Comparison of ENCODE assay signal across 24 mouse cellular contexts in genomic region chr3:67935829-67936228, GRCm38 (mm10). TPM values are rescaled to one million over a fixed set of nuclear protein-coding genes. Genes with fewer than 3 reads are reported as not detected.
DNase-seq lines count a peak whose midpoint lies in the region; ATAC-seq and TF ChIP-seq lines count a peak whose summit lies in the region.
"Had no signal": no experiment of that assay in that cellular context is flagged by ENCODE, and none has a peak within 500 bp of the region (broad histone marks: within the 10 kb centered on the region; RNA-seq: fewer than 3 reads in every experiment).

No protein-coding gene starts in this region.

- H3K27me3 ChIP-seq in CH12.LX (replicated peaks) = no peaks in the 10 kb centered on the region
- no peaks in the 10 kb centered on the region for H3K27me3 ChIP-seq in MEL (ENCODE audit: control insufficient read depth in 1 of 2, insufficient read depth in 2 of 2, low read length in 2 of 2)
- H3K27me3 ChIP-seq in intestine, embryonic 15.5 days (replicated peaks) = no peaks in the 10 kb centered on the region

- DNase-seq in CH12.LX (ENCODE audit: extremely low read depth) (no peak), MEL (ENCODE audit: low read depth, low spot score) (no peak)
- no peak for DNase-seq in lung, postnatal 10 days
- DNase-seq: adrenal gland, adult 2 months; adrenal gland, adult 8-10 months; adrenal gland, postnatal 10 days; adrenal gland, postnatal 14 days; adrenal gland, postnatal 25 days; adrenal gland, postnatal 36 days; B cell, adult 2 months; cerebellum, adult 11 months; cerebellum, adult 11-12 months; cerebellum, adult 18-20 months; cerebellum, adult 2 months; cerebellum, adult 8-10 months had no signal

- no peaks in the 10 kb centered on the region for H3K36me3 ChIP-seq in CH12.LX (replicated peaks in 1 of 2; ENCODE audit: control insufficient read depth in 1 of 2, insufficient read depth in 1 of 2, low read length in 1 of 2)
- H3K36me3 ChIP-seq in MEL (ENCODE audit: control insufficient read depth in 1 of 2, insufficient read depth in 2 of 2, low read length in 2 of 2) = no peaks in the 10 kb centered on the region
- no peaks in the 10 kb centered on the region for H3K36me3 ChIP-seq in intestine, embryonic 15.5 days
- H3K36me3 ChIP-seq: G1E had no signal

- H3K4me3 ChIP-seq in CH12.LX (replicated peaks in 1 of 3; ENCODE audit: low read depth in 2 of 3, low read length in 2 of 3, poor library complexity in 1 of 3) (no peak overlapping the region), MEL (ENCODE audit: control insufficient read depth in 1 of 2, insufficient read depth in 1 of 2, low read depth in 2 of 2, low read length in 2 of 2) (no peak overlapping the region)
- H3K4me3 ChIP-seq in intestine, embryonic 15.5 days (replicated peaks) = no peak overlapping the region

- TF ChIP-seq RAD21 in CH12.LX (IDR thresholded peaks at IDR 0.05; ENCODE audit: low read depth, low read length) = no peak
- TF ChIP-seq RAD21 in MEL (IDR thresholded peaks at IDR 0.05; ENCODE audit: low read depth, low read length) = no peak

- H3K79me2 ChIP-seq in CH12.LX (replicated peaks; ENCODE audit: control insufficient read depth, extremely low read depth, insufficient read depth, poor library complexity, severe bottlenecking) = no peaks in the 10 kb centered on the region
- H3K79me2 ChIP-seq in MEL (ENCODE audit: control insufficient read depth, insufficient read depth, low read length, poor library complexity) = no peaks in the 10 kb centered on the region

- H3K27ac ChIP-seq in CH12.LX (ENCODE audit: insufficient read depth, low read depth) = no peak overlapping the region
- H3K27ac ChIP-seq in MEL (ENCODE audit: control insufficient read depth, low read depth, low read length) = no peak overlapping the region
- H3K27ac ChIP-seq in intestine, embryonic 15.5 days = no peak overlapping the region

- no peaks in the 10 kb centered on the region for H3K9me3 ChIP-seq in CH12.LX (replicated peaks; ENCODE audit: low read length)
- no peaks in the 10 kb centered on the region for H3K9me3 ChIP-seq in MEL (replicated peaks; ENCODE audit: insufficient read depth, low read length)
- H3K9me3 ChIP-seq in intestine, embryonic 15.5 days = no peaks in the 10 kb centered on the region

- in situ Hi-C loops in CH12.LX (cut with MboI; ENCODE audit: low pct_ligation_motif_present, low pct_unique_long_range_greater_than_20kb, low sequenced_read_pairs) = no loop called here

- dilution Hi-C loops in CH12.LX (cut with MboI; ENCODE audit: extremely low pct_ligation_motif_present, extremely low pct_unique_long_range_greater_than_20kb, low sequenced_read_pairs) = no loop called here

- TF ChIP-seq EP300 in CH12.LX (IDR thresholded peaks at IDR 0.05; ENCODE audit: low read length) = peak; percentile 50; the same call in 1 of the 2 replicates
- TF ChIP-seq EP300 in MEL (IDR thresholded peaks at IDR 0.05; ENCODE audit: low read depth in 1 of 2, low read length in 2 of 2) = no peak

- no peak overlapping the region for H3K9ac ChIP-seq in CH12.LX (ENCODE audit: insufficient read depth, low read depth)
- H3K9ac ChIP-seq in MEL (ENCODE audit: control insufficient read depth, low read depth, low read length, poor library complexity, severe bottlenecking) = no peak overlapping the region
- H3K9ac ChIP-seq in intestine, embryonic 15.5 days = no peak overlapping the region

- WGBS in intestine, embryonic 15.5 days = 58% methylated on average over 3 of the region's 3 CpGs

- TF ChIP-seq CTCF in CH12.LX (conservative IDR thresholded peaks at IDR 0.05 in 1 of 2, IDR thresholded peaks at IDR 0.05 in 1 of 2; ENCODE audit: low read depth in 2 of 2, low read length in 2 of 2) = no peak
- no peak for TF ChIP-seq CTCF in MEL (IDR thresholded peaks at IDR 0.05 in 2 of 3, conservative IDR thresholded peaks at IDR 0.05 in 1 of 3; ENCODE audit: control insufficient read depth in 1 of 3, insufficient read depth in 1 of 3, low read depth in 2 of 3, low read length in 3 of 3, poor library complexity in 1 of 3, severe bottlenecking in 1 of 3)

- H3K4me1 ChIP-seq in CH12.LX (ENCODE audit: control insufficient read depth in 1 of 2, insufficient read depth in 2 of 2) (peaks cover 0 to 10% of the 10 kb centered on the region in 2 experiments; a peak in 2 of 4 replicates), MEL (ENCODE audit: control insufficient read depth in 1 of 2, insufficient read depth in 2 of 2, low read length in 2 of 2) (no peaks in the 10 kb centered on the region)
- no peaks in the 10 kb centered on the region for H3K4me1 ChIP-seq in intestine, embryonic 15.5 days (replicated peaks)

- ATAC-seq in intestine, embryonic 15.5 days = no peak
- ATAC-seq: activated CD4-positive, CD25-positive, alpha-beta regulatory T cell, adult 4 months; CD4-positive, CD25-positive, alpha-beta regulatory T cell, adult 4 months; Patski had no signal

- no peak overlapping the region for H3K4me2 ChIP-seq in CH12.LX (ENCODE audit: insufficient read depth, low read depth, poor library complexity, severe bottlenecking)
- H3K4me2 ChIP-seq in intestine, embryonic 15.5 days (replicated peaks) = no peak overlapping the region

- TF ChIP-seq POLR2A in CH12.LX (IDR thresholded peaks at IDR 0.05; ENCODE audit: low read depth, low read length) (no peak), MEL (IDR thresholded peaks at IDR 0.05; ENCODE audit: control insufficient read depth in 1 of 2, insufficient read depth in 1 of 2, low read depth in 1 of 2, low read length in 2 of 2, poor library complexity in 1 of 2) (no peak)

TF ChIP-seq in CH12.LX, 34 proteins besides CTCF, POLR2A, EP300 and RAD21:
- TF ChIP-seq SMC3 (IDR thresholded peaks at IDR 0.05; ENCODE audit: low read depth, low read length) (no peak), BHLHE40 (IDR thresholded peaks at IDR 0.05; ENCODE audit: low read depth, low read length) (no peak), ZNF384 (IDR thresholded peaks at IDR 0.05; ENCODE audit: low read depth, low read length) (peak; percentile 92), ETS1 (conservative IDR thresholded peaks at IDR 0.05; ENCODE audit: low read depth, low read length) (no peak), TCF12 (IDR thresholded peaks at IDR 0.05; ENCODE audit: low read depth, low read length) (no peak), ZMIZ1 (IDR thresholded peaks at IDR 0.05; ENCODE audit: low read depth, low read length) (no peak)

TF ChIP-seq in MEL, 35 proteins besides CTCF, POLR2A, EP300 and RAD21:
- no peak for TF ChIP-seq SIN3A (IDR thresholded peaks at IDR 0.05; ENCODE audit: low read length)
- TF ChIP-seq ZNF384 (IDR thresholded peaks at IDR 0.05; ENCODE audit: low read depth, low read length) = peak; percentile 57
TF ChIP-seq in MEL: peak in this region for 1.

RNA-seq across cellular contexts. Expression of gene Iqschfp, which starts 43.8 kb away (rescaled TPM):
- 0.25 and 0.29 TPM in 2 replicates for total RNA-seq in CH12.LX (2012; rRNA removed)
- total RNA-seq in CH12.LX (2014; rRNA removed) = not detected in 2 replicates
- polyA plus RNA-seq in CH12.LX (2012; ENCODE audit: insufficient read length, low read depth) = 0.13 TPM in 1 of 2 replicates, not detected in the other
- not detected in 2 replicates for total RNA-seq in MEL (2012; rRNA removed)
- not detected for polyA plus RNA-seq in MEL (2012; ENCODE audit: insufficient read depth in 1 of 2, insufficient read length in 2 of 2, low read depth in 1 of 2, low replicate concordance in 2 of 2, missing spikeins in 1 of 2)
- 0.25 TPM in 1 of 2 replicates, not detected in the other for polyA plus RNA-seq in intestine, embryonic 15.5 days (2015; fragmentation: Nextera tagmentation; extraction: Ambion mirVana)
- total RNA-seq: adrenal gland, adult 18-20 months; adrenal gland, adult 2 months; adrenal gland, adult 8-10 months; adrenal gland, postnatal 10 days; adrenal gland, postnatal 14 days; adrenal gland, postnatal 25 days; adrenal gland, postnatal 36 days; ES-E14; G1E had no signal
- polyA plus RNA-seq: activated CD4-positive, CD25-positive, alpha-beta regulatory T cell, adult 4 months; adrenal gland, adult 2 months; C2C12; CD4-positive, CD25-positive, alpha-beta regulatory T cell, adult 4 months; G1E; Patski had no signal

RNA-seq across cellular contexts. Expression of gene Iqcj, which starts 43.8 kb away (rescaled TPM):
- total RNA-seq in CH12.LX (2012; rRNA removed) (0.47 and 0.63 TPM in 2 replicates), CH12.LX (2014; rRNA removed) (not detected in 2 replicates), MEL (2012; rRNA removed) (not detected in 2 replicates)
- polyA plus RNA-seq in CH12.LX (2012; ENCODE audit: insufficient read length, low read depth) (not detected in 2 replicates), MEL (2012; ENCODE audit: insufficient read depth in 1 of 2, insufficient read length in 2 of 2, low read depth in 1 of 2, low replicate concordance in 2 of 2, missing spikeins in 1 of 2) (not detected)
- polyA plus RNA-seq in intestine, embryonic 15.5 days (2015; fragmentation: Nextera tagmentation; extraction: Ambion mirVana) = not detected in 2 replicates
- total RNA-seq: adrenal gland, adult 18-20 months; adrenal gland, adult 2 months; adrenal gland, adult 8-10 months; adrenal gland, postnatal 10 days; adrenal gland, postnatal 14 days; adrenal gland, postnatal 25 days; adrenal gland, postnatal 36 days; adrenal gland, postnatal 4 days; ES-E14 had no signal
- polyA plus RNA-seq: activated CD4-positive, CD25-positive, alpha-beta regulatory T cell, adult 4 months; adrenal gland, adult 2 months; C2C12; CD4-positive, CD25-positive, alpha-beta regulatory T cell, adult 4 months; G1E; Patski had no signal

Comparison
In these comparisons a context has a peak if more than half of its experiments do, and no peak if none do; other contexts are left out.
1. Of the 35 proteins assayed by ChIP-seq in both MEL and CH12.LX: peak only in MEL: none; only in CH12.LX: EP300; in both: ZNF384; in neither: 33.